Mouse (Mus musculus): Measurements from ENCODE around the gene Fopnl. TPM values are rescaled to one million over a fixed set of nuclear protein-coding genes. Genes with fewer than 3 reads are reported as not detected.

Fopnl gene
- total RNA-seq, 2 experiments from 2014 or later: 50.3 to 54.7 TPM

GRCm38 (mm10) chr16:14252877-14253276, 64.3 kb downstream of the Fopnl start:
- no peak for DNase-seq (ENCODE audit: extremely low spot score in 1 of 2, low spot score in 1 of 2)

GRCm38 (mm10) chr16:14249913-14250312, 67.3 kb downstream of the Fopnl start:
- DNase-seq (ENCODE audit: extremely low spot score in 1 of 2, low spot score in 1 of 2): no peak

Other genes starting within 250 kb of the Fopnl start
- 10 to 100 TPM; 28.4 to 30.9 TPM for gene Nde1, start 154.1 kb downstream of the Fopnl start, total RNA-seq (2021)
- 100 to 1,000 TPM; 112 to 117 TPM for gene Marf1, start 154.1 kb downstream of the Fopnl start, total RNA-seq (2021)
- gene Myh11, start 26.0 kb downstream of the Fopnl start, total RNA-seq (2021): 1 to 10 TPM; 3.8 to 4.9 TPM
- gene Abcc1, start 44.2 kb upstream of the Fopnl start, total RNA-seq (2021): 10 to 100 TPM; 10.7 to 16.5 TPM
- not detected for gene A630010A05Rik, start 244.9 kb upstream of the Fopnl start, total RNA-seq (2021)

Measured in layer of hippocampus, postnatal 25 days (tissue).